Mouse (Mus musculus) myocyte (in vitro differentiated cells): ENCODE measurements at regions not wholly inside any gene's neighbourhood (a gene's known extent, or its start where the extent isn't known, plus 50 kb on each side); places are given as distances from the start of the nearest gene placed in this dataset.

Source experiments
- CEBPB ChIP-seq: IDR thresholded peaks from 2 replicates; pipeline ENCODE4 v1.6.1; 2011; ENCODE audit warnings: mild to moderate bottlenecking, moderate library complexity; ENCODE audit not compliant: poor library complexity, insufficient read depth, severe bottlenecking
- E2F4 ChIP-seq: IDR thresholded peaks from one replicate; pipeline ENCODE4 v1.6.1; 2011; ENCODE audit warnings: mild to moderate bottlenecking, control low read depth, moderate library complexity; ENCODE audit not compliant: insufficient read depth
- MAX ChIP-seq: IDR thresholded peaks from one replicate; pipeline ENCODE4 v1.6.1; 2011; ENCODE audit warnings: low read depth, mild to moderate bottlenecking, control low read depth
- MYOD1 ChIP-seq, 3 experiments: IDR thresholded peaks; one replicate each; pipeline ENCODE4 v1.6.1; 2011; ENCODE audit warnings: control low read depth in 2 of 3, low read depth in 2 of 3, mild to moderate bottlenecking in 2 of 3, moderate library complexity in 1 of 3; ENCODE audit not compliant: insufficient read length in 2 of 3, control insufficient read depth in 1 of 3
- MYOG ChIP-seq, 3 experiments: IDR thresholded peaks; one replicate each; pipeline ENCODE4 v1.6.1; 2011; ENCODE audit warnings: control low read depth in 2 of 3, low read depth in 2 of 3, mild to moderate bottlenecking in 2 of 3; ENCODE audit not compliant: insufficient read length in 2 of 3, control insufficient read depth in 1 of 3, insufficient read depth in 1 of 3
- POLR2A ChIP-seq: IDR thresholded peaks from one replicate; pipeline ENCODE4 v1.6.1; 2011; ENCODE audit warnings: low read depth, mild to moderate bottlenecking, control low read depth, moderate library complexity; ENCODE audit not compliant: insufficient read length
- POLR2AphosphoS2 ChIP-seq: IDR thresholded peaks from one replicate; pipeline ENCODE4 v1.6.1; 2011; ENCODE audit warnings: low read depth, control low read depth; ENCODE audit not compliant: insufficient read length
- REST ChIP-seq: IDR thresholded peaks from one replicate; pipeline ENCODE4 v1.6.1; 2011; ENCODE audit warnings: mild to moderate bottlenecking, control low read depth, moderate library complexity; ENCODE audit not compliant: insufficient read depth, insufficient read length
- SRF ChIP-seq: IDR thresholded peaks from one replicate; pipeline ENCODE4 v1.6.1; 2011; ENCODE audit warnings: low read depth; ENCODE audit not compliant: control insufficient read depth, insufficient read length
- TCF12 ChIP-seq: IDR thresholded peaks from one replicate; pipeline ENCODE4 v1.6.1; 2011; ENCODE audit warnings: mild to moderate bottlenecking, control low read depth; ENCODE audit not compliant: poor library complexity, insufficient read depth, severe bottlenecking
- USF1 ChIP-seq: IDR thresholded peaks from one replicate; pipeline ENCODE4 v1.6.1; 2011; ENCODE audit warnings: low read depth, mild to moderate bottlenecking, control low read depth, moderate library complexity

DNA sequence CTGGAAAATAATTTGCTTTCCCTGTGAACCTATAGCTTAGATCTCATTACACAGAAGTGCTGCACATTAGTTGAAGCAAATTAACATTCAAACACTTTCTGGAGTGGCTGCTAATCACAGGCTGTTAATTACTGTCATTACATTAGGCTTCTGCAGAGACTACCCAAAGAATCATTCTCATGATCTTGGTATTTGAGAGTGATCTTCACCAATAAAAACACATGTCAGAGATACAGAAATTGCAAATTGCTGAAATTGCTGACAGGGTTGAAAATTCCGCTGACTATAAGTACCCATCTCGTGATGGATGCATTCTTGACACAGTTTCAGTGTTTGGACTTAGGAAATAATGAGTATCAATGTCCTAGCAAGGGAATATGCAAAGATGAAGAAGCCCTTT, 185.7 kb upstream of the Atp5g3 start:
- no peak for TF ChIP-seq POLR2A
- TF ChIP-seq POLR2AphosphoS2 = no peak
- no peak for TF ChIP-seq USF1
- no peak for TF ChIP-seq TCF12
- TF ChIP-seq MAX = no peak
- no peak for TF ChIP-seq E2F4
- TF ChIP-seq MYOG (IDR thresholded peaks at IDR 0.05; ENCODE audit: control insufficient read depth in 1 of 3, insufficient read depth in 1 of 3, insufficient read length in 2 of 3, low read depth in 2 of 3) = no peak
- TF ChIP-seq MYOD1 (IDR thresholded peaks at IDR 0.05; ENCODE audit: control insufficient read depth in 1 of 3, insufficient read length in 2 of 3, low read depth in 2 of 3) = no peak
- TF ChIP-seq CEBPB = no peak
- no peak for TF ChIP-seq SRF
- no peak for TF ChIP-seq REST
